In the genomic region with DNA sequence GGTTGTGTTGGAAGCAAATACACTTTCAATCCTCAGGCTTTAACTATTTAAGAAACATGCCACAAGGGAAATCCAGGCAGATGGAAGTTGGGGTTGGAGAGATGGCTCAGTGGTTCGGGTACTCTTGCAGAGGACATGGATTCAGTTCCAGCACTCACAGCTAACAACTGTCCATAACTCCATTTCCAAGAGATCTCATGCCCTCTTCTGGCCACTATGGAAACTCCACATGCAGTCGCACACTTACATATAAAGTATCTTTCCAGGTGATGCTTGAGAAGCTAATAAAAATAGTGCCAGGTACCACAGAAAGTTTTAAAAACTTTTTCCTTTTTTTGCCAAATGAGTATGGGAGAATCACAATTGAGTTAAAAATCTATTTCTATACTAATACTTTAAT, we compare ENCODE assay signal across 11 mouse cellular contexts. TPM values are rescaled to one million over a fixed set of nuclear protein-coding genes. Genes with fewer than 3 reads are reported as not detected.
DNase-seq lines count a peak whose midpoint lies in the region; ATAC-seq and TF ChIP-seq lines count a peak whose summit lies in the region.
"Had no signal": no experiment of that assay in that cellular context is flagged by ENCODE, and none has a peak within 500 bp of the region (broad histone marks: within the 10 kb centered on the region; RNA-seq: fewer than 3 reads in every experiment).

No protein-coding gene starts in this region.

- TF ChIP-seq CTCF in CH12.LX (conservative IDR thresholded peaks at IDR 0.05 in 1 of 2, IDR thresholded peaks at IDR 0.05 in 1 of 2; ENCODE audit: low read depth in 2 of 2, low read length in 2 of 2): peak; percentile 11 to 61; a peak in 2 of 4 replicates

- peak; percentile 56 for TF ChIP-seq RAD21 in CH12.LX (IDR thresholded peaks at IDR 0.05; ENCODE audit: low read depth, low read length)

- H3K27ac ChIP-seq in liver, embryonic 12.5 days: no peak overlapping the region
- H3K27ac ChIP-seq in CH12.LX (ENCODE audit: insufficient read depth, low read depth): no peak overlapping the region
- H3K27ac ChIP-seq: embryonic facial prominence, embryonic 13.5 days had no signal

- in situ Hi-C loops in CH12.LX (cut with MboI; ENCODE audit: low pct_ligation_motif_present, low pct_unique_long_range_greater_than_20kb, low sequenced_read_pairs): no loop called here

- H3K79me2 ChIP-seq in CH12.LX (replicated peaks; ENCODE audit: control insufficient read depth, extremely low read depth, insufficient read depth, poor library complexity, severe bottlenecking): no peaks in the 10 kb centered on the region

- intact Hi-C loops in left cerebral cortex, postnatal 25 days (cut with DNase I): no loop called here

- H3K9ac ChIP-seq in liver, embryonic 12.5 days: no peak overlapping the region
- no peak overlapping the region for H3K9ac ChIP-seq in CH12.LX (ENCODE audit: insufficient read depth, low read depth)
- H3K9ac ChIP-seq: embryonic facial prominence, embryonic 13.5 days had no signal

- H3K4me3 ChIP-seq in liver, embryonic 12.5 days: no peak overlapping the region
- H3K4me3 ChIP-seq in CH12.LX (replicated peaks in 1 of 3; ENCODE audit: low read depth in 2 of 3, low read length in 2 of 3, poor library complexity in 1 of 3): no peak overlapping the region
- H3K4me3 ChIP-seq: embryonic facial prominence, embryonic 13.5 days had no signal

- 75% methylated on average over 2 of the region's 2 CpGs for whole genome bisulfite sequencing in liver, embryonic 12.5 days (ENCODE audit: insufficient replicate concordance)

- H3K4me2 ChIP-seq in liver, embryonic 12.5 days: no peak overlapping the region
- H3K4me2 ChIP-seq in CH12.LX (ENCODE audit: insufficient read depth, low read depth, poor library complexity, severe bottlenecking): no peak overlapping the region
- H3K4me2 ChIP-seq: embryonic facial prominence, embryonic 13.5 days had no signal

- dilution Hi-C loops in CH12.LX (cut with MboI; ENCODE audit: extremely low pct_ligation_motif_present, extremely low pct_unique_long_range_greater_than_20kb, low sequenced_read_pairs): no loop called here

- TF ChIP-seq EP300 in CH12.LX (IDR thresholded peaks at IDR 0.05; ENCODE audit: low read length): no peak

- H3K36me3 ChIP-seq in liver, embryonic 12.5 days: peaks cover 74% of the 10 kb centered on the region
- peaks cover 45 to 76% of the 10 kb centered on the region in 2 experiments for H3K36me3 ChIP-seq in CH12.LX (replicated peaks in 1 of 2; ENCODE audit: control insufficient read depth in 1 of 2, insufficient read depth in 1 of 2, low read length in 1 of 2)

- H3K27me3 ChIP-seq in liver, embryonic 12.5 days (replicated peaks): no peaks in the 10 kb centered on the region
- no peaks in the 10 kb centered on the region for H3K27me3 ChIP-seq in CH12.LX (replicated peaks)
- H3K27me3 ChIP-seq: embryonic facial prominence, embryonic 13.5 days had no signal

- no peak for ATAC-seq in liver, embryonic 12.5 days
- ATAC-seq in monocyte, adult 5-6 weeks (replicated peaks; ENCODE audit: insufficient number of reproducible peaks, low FRiP score, low TSS enrichment, poor library complexity, severe bottlenecking): peak; percentile 68; the same call in 1 of the 2 replicates
- ATAC-seq: hindbrain, embryonic 16.5 days had no signal

- no peak for TF ChIP-seq POLR2A in CH12.LX (IDR thresholded peaks at IDR 0.05; ENCODE audit: low read depth, low read length)

- peaks cover 16% of the 10 kb centered on the region for H3K4me1 ChIP-seq in liver, embryonic 12.5 days
- peaks cover 2 to 5% of the 10 kb centered on the region in 2 experiments; a peak in 1 of 4 replicates for H3K4me1 ChIP-seq in CH12.LX (ENCODE audit: control insufficient read depth in 1 of 2, insufficient read depth in 2 of 2)
- H3K4me1 ChIP-seq: embryonic facial prominence, embryonic 13.5 days had no signal

- DNase-seq in liver: peak; percentile 17
- peak; percentile 28 for DNase-seq in CH12.LX (ENCODE audit: extremely low read depth)
- DNase-seq in ZHBTc4 (ENCODE audit: low read depth, low spot score): peak; percentile 51
- DNase-seq in heart, postnatal 4 days: no peak
- no peak for DNase-seq in adrenal gland, postnatal 14 days
- DNase-seq in left cerebral cortex, postnatal 25 days (ENCODE audit: low spot score in 2 of 2): no peak
- DNase-seq: gastrocnemius, postnatal 10 days had no signal

- H3K9me3 ChIP-seq in liver, embryonic 12.5 days (replicated peaks): no peaks in the 10 kb centered on the region
- H3K9me3 ChIP-seq in CH12.LX (replicated peaks; ENCODE audit: low read length): peaks cover 6% of the 10 kb centered on the region
- H3K9me3 ChIP-seq: embryonic facial prominence, embryonic 13.5 days had no signal

TF ChIP-seq in CH12.LX, 34 proteins besides CTCF, POLR2A, EP300 and RAD21:
- no peak for TF ChIP-seq ELF1 (IDR thresholded peaks at IDR 0.05; ENCODE audit: low read depth, low read length)
- peak; percentile 51; the same call in 1 of the 2 replicates for TF ChIP-seq SMC3 (IDR thresholded peaks at IDR 0.05; ENCODE audit: low read depth, low read length)
- no peak for TF ChIP-seq SIN3A (IDR thresholded peaks at IDR 0.05; ENCODE audit: low read length)
- no peak for TF ChIP-seq HCFC1 (IDR thresholded peaks at IDR 0.05; ENCODE audit: low read depth, low read length)

RNA-seq across cellular contexts. Expression of a gene that starts 51.5 kb away (rescaled TPM):
- polyA plus RNA-seq in liver, embryonic 12.5 days (2016; fragmentation: Nextera tagmentation; extraction: Ambion mirVana): 32.6 and 32.7 TPM in 2 replicates
- 24.0 and 37.1 TPM in 2 replicates for total RNA-seq in CH12.LX (2012; rRNA removed)
- total RNA-seq in CH12.LX (2014; rRNA removed): 18.3 and 22.6 TPM in 2 replicates
- polyA plus RNA-seq in CH12.LX (2012; ENCODE audit: insufficient read length, low read depth): 35.8 and 41.1 TPM in 2 replicates
- 221 to 285 TPM (median 274 TPM) in 3 replicates for total RNA-seq in monocyte, adult 5-6 weeks (2017)
- 10 to 100 TPM; 13.8 to 16.9 TPM for total RNA-seq in heart, postnatal 4 days (2021)
- total RNA-seq in adrenal gland, postnatal 14 days (2021): 18.6 and 20.7 TPM in 2 replicates
- 10 to 100 TPM; 56.4 to 64.7 TPM for total RNA-seq in left cerebral cortex, postnatal 25 days (2021)

Comparison
In these comparisons a context has a peak if more than half of its experiments do, and no peak if none do; other contexts are left out.
1. DNase-seq: peak in liver (single experiment), CH12.LX (single experiment) and ZHBTc4 (single experiment); none in heart, postnatal 4 days (single experiment), adrenal gland, postnatal 14 days (single experiment) and left cerebral cortex, postnatal 25 days (0 of 2).